Mouse (Mus musculus) testis, adult 2 months (tissue): Measurements from ENCODE around the gene Adamts1. TPM values are rescaled to one million over a fixed set of nuclear protein-coding genes. Genes with fewer than 3 reads are reported as not detected.

Source experiments
- H3K27ac ChIP-seq: fragments of 200-500 bp; 2 replicates; pipeline ENCODE4 v1.5.1; 2012; ENCODE audit warnings: low read depth, low read length; ENCODE audit not compliant: control insufficient read depth, insufficient read depth
- H3K27me3 ChIP-seq: fragments of 200-500 bp; 2 replicates; pipeline ENCODE4 v1.6.1; 2012; ENCODE audit warnings: mild to moderate bottlenecking, low read length, moderate library complexity; ENCODE audit not compliant: control insufficient read depth, insufficient read depth
- H3K36me3 ChIP-seq: fragments of 200-500 bp; 2 replicates; pipeline ENCODE4 v1.6.1; 2012; ENCODE audit warnings: mild to moderate bottlenecking, low read length; ENCODE audit not compliant: control insufficient read depth, insufficient read depth
- H3K4me1 ChIP-seq: fragments of 200-500 bp; 2 replicates; pipeline ENCODE4 v1.6.1; 2012; ENCODE audit warnings: low read length; ENCODE audit not compliant: control insufficient read depth, insufficient read depth
- H3K4me3 ChIP-seq: fragments of 200-500 bp; 2 replicates; pipeline ENCODE4 v1.5.1; 2012; ENCODE audit warnings: low read depth, mild to moderate bottlenecking, low read length, moderate library complexity, mixed read lengths; ENCODE audit not compliant: control insufficient read depth
- CTCF ChIP-seq: fragments of 200-500 bp; IDR thresholded peaks from 2 replicates; pipeline ENCODE4 v1.5.1; 2012; ENCODE audit warnings: low read depth, mild to moderate bottlenecking, inconsistent platforms, low read length, moderate library complexity; ENCODE audit not compliant: control insufficient read depth, insufficient read depth, insufficient replicate concordance
- POLR2A ChIP-seq: fragments of 200-500 bp; IDR thresholded peaks from 2 replicates; pipeline ENCODE4 v1.6.1; 2012; ENCODE audit warnings: low read depth, mild to moderate bottlenecking, inconsistent platforms, low read length, moderate library complexity; ENCODE audit not compliant: control insufficient read depth
- polyA plus RNA-seq: library from polyadenylated mRNA; depleted of rRNA; stranded (reverse); fragments of >200 nt; gene quantifications from 2 replicates; pipeline ENCODE4 v1.2.3, GENCODE M21; 2012

Adamts1 gene
- polyA plus RNA-seq, 1 experiment = 0.93 TPM

DNA sequence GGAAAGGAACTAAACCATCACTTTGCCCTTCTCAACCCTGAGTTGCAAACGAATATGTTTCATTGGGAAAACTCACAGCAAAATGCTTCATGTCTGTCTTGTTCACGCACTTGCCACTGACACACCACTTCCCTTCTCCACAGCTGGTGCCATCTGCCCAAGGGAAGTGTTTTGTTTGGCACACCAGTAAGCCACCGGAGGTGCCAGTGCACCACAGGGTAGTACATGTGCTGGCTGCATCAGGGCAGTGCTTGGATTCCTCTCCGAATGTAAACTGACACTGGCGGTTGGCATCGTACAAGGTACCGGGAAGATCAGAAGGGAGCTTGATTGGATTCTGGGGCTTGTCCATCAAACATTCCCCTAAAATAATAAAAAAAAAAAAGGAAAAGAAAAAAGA is 4.6 kb downstream of the Adamts1 start:
- Histone ChIP-seq H3K27me3 (peaks cover 2% of the 10 kb centered on the region; the same call in 1 of the 2 replicates), H3K4me3 (no peak overlapping the region), H3K4me1 (peaks cover 20% of the 10 kb centered on the region), H3K36me3 (no peaks in the 10 kb centered on the region), H3K27ac (no peak overlapping the region)
- no peak for TF ChIP-seq POLR2A
- no peak for TF ChIP-seq CTCF

DNA sequence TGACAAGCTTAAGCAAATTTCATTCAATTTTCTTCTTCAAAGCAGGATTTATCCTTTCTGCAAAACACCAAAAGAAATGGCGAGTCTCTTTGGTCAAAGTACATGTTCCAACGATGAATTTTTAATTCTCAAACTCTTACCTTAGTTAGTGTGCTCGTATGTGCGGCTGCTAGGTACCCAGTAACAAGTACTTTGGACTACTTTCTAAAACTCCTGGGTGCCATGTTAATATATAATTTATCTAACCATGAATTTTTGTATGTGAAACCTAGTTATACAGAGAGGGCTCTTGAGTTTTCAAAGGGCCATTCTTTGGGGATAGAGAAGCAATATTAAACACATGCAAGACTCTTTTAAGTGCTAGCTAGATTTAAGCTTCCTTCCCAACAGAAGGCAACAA is 5.8 kb downstream of the Adamts1 start:
- peaks cover 9% of the 10 kb centered on the region for H3K4me1 ChIP-seq
- no peak overlapping the region for H3K4me3 ChIP-seq
- no peaks in the 10 kb centered on the region for H3K36me3 ChIP-seq
- TF ChIP-seq CTCF (no peak), POLR2A (no peak)
- no peak overlapping the region for H3K27ac ChIP-seq
- H3K27me3 ChIP-seq = peaks cover 2% of the 10 kb centered on the region; the same call in 1 of the 2 replicates

DNA sequence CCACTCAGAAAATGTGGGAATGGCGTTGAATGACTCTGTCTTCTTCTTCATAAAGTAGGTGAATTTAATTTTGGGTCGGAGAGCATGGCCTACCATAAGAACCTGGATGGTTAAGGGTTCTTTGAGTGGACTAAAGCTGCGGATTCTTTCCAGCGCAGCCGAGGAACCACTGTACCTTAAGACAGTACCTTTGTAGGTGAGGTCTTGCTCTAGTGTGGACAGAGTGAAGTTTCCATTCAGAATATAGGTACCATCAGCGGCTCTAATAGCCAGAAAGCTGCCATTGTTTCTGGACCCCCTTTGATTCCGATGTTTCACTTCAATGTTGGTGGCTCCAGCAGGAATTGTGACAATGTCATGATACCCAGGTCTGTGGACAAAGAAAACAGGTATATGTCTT is 7.2 kb downstream of the Adamts1 start:
- Histone ChIP-seq H3K4me3 (no peak overlapping the region), H3K27me3 (no peaks in the 10 kb centered on the region), H3K4me1 (peaks cover 2% of the 10 kb centered on the region; the same call in 1 of the 2 replicates), H3K27ac (no peak overlapping the region), H3K36me3 (no peaks in the 10 kb centered on the region)
- TF ChIP-seq POLR2A = no peak
- TF ChIP-seq CTCF = no peak

DNA sequence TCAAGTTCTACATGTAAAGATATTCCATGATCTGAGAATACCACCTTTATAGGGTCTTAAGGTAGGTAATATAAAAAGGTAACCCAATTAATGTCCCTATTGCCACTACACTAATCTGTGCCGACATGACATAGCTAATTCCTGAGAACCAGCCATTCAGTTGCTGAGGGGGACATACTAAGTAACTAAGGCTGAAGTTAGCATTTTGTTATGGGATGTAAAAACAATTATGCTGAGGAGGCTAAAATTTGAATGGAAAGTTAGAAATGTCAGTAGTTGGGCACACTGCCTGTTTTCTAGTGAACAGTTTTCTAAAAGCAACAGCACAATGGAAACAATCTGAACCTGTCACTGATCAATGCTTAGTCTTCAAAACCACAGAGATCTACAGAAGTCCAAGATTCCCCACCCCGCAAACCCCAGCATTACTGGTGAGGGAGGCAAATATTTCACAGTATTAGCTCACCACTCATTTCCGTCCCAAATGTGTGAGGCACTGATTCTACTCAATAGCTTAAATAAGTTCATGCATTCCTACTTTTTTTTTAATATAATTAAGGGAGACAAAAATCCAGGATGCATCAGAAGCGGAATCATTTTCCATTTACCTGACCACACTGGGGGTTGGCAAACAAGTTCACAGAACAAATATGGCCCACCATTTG is 9.6 kb downstream of the Adamts1 start:
- no peaks in the 10 kb centered on the region for H3K4me1 ChIP-seq

DNA sequence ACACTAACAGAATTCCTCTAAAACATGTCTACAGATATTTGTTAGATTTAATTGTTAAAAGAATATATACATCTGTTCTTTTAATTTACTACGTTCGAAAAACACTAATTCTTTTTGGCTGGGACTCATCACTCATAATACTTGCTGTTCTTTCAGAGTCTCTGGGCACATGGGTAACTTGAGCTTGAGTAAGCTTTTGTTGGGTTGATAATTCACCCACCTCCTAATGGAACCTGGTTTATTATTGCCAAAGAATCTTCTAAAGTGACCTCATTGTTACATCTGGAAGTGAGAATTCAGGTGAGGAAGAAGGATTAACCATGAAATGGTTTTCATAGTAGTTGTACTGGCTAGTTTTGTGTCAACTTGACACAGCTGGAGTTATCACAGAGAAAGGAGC is 21.8 kb downstream of the Adamts1 start:
- H3K36me3 ChIP-seq = no peaks in the 10 kb centered on the region
- no peaks in the 10 kb centered on the region for H3K27me3 ChIP-seq
- no peak overlapping the region for H3K4me3 ChIP-seq
- no peak for TF ChIP-seq CTCF
- no peak for TF ChIP-seq POLR2A
- no peak overlapping the region for H3K27ac ChIP-seq
- H3K4me1 ChIP-seq = no peaks in the 10 kb centered on the region

More for the DNA sequence above, 9.6 kb downstream of the Adamts1 start:
- Histone ChIP-seq H3K27me3 (no peaks in the 10 kb centered on the region), H3K36me3 (no peaks in the 10 kb centered on the region), H3K4me3 (no peak overlapping the region), H3K27ac (no peak overlapping the region)
- TF ChIP-seq CTCF = no peak
- no peak for TF ChIP-seq POLR2A

DNA sequence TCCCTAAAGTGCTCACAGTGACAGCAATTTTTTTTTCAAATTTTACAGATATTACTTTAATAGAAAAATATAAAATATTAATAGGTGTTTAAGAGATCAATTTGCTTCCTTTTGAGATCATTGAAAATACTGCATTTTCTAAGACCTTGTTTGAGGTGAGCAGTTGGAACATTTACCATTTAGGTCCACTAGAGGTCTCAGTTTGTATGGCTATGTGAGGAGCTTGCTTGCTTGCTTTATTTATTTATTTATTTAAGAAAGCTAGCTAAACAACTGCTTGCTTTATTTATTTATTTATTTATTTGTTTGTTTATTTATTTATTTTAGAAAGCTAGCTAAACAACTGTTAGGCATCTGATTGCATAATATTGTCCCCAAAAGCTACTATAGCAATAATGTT is 23.1 kb downstream of the Adamts1 start:
- H3K36me3 ChIP-seq = no peaks in the 10 kb centered on the region
- H3K4me1 ChIP-seq = no peaks in the 10 kb centered on the region
- H3K27ac ChIP-seq = no peak overlapping the region
- H3K27me3 ChIP-seq = no peaks in the 10 kb centered on the region
- TF ChIP-seq POLR2A (no peak), CTCF (no peak)
- H3K4me3 ChIP-seq = no peak overlapping the region

DNA sequence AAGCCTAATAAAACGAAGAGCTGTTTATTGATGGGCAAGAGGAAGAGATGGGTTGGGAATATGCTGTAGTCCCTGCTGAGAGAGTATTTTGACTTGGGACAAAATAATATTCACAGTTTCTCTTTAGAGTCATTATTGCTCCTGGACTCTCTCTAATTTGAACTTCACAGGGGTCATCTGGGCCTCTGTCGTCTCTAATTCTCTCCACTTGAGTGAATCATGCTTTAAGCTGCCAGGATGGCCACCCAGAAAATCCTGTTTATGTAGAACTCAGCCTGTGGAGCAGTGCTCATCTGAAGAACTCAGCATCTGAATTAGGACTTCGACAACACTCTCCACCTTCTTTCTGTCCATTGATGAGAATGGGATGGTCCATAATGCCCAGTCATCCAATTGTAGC is 30.6 kb downstream of the Adamts1 start:
- H3K4me3 ChIP-seq = no peak overlapping the region
- H3K4me1 ChIP-seq = no peaks in the 10 kb centered on the region
- H3K36me3 ChIP-seq = no peaks in the 10 kb centered on the region
- no peak overlapping the region for H3K27ac ChIP-seq
- H3K27me3 ChIP-seq = no peaks in the 10 kb centered on the region
- TF ChIP-seq POLR2A (no peak), CTCF (no peak)

DNA sequence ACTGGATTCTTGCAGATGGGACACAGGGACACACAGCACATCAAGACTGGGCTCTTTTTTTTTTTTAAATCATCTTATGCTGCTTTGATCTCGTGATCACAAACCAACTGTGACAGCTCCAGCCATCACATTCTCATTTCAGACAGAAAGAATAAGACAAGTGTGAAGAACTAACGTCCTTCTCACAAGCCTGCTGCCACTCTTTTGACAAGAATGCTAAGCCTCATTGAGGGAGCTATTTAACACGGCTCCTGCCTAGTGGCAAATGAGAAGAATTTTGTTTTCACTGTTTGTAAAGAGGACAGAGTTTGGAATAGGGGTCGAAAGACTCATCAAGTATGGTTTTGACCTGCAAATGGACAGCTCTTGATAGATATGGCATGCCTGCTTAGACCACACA is 35.6 kb downstream of the Adamts1 start:
- H3K36me3 ChIP-seq = no peaks in the 10 kb centered on the region
- H3K27me3 ChIP-seq = no peaks in the 10 kb centered on the region
- H3K27ac ChIP-seq = no peak overlapping the region
- H3K4me1 ChIP-seq = no peaks in the 10 kb centered on the region
- no peak overlapping the region for H3K4me3 ChIP-seq
- TF ChIP-seq POLR2A (no peak), CTCF (no peak)
